Mouse (Mus musculus) CD8-positive naive resting alpha-beta T cell, adult 2 months (primary cell): ENCODE measurements around the gene Prph2.

ENCODE experiments used
- DNase-seq, 2 experiments: peaks; one replicate each; pipeline ENCODE4 v3.0.0; 2022; ENCODE audit warnings: low read depth in 2 of 2, low spot score in 2 of 2

Gene Prph2

GRCm38 (mm10) chr17:46890116-46890815, 20.0 kb upstream of the Prph2 start, which contains the start of gene Tbcc:
Gene Tbcc (plus strand): TSS chr17:46890684.
- DNase-seq = peak; percentile 93

GRCm38 (mm10) chr17:46890843-46891594, 19.2 kb upstream of the Prph2 start:
- peak in 1 of 2 experiments; percentile 25 for DNase-seq

GRCm38 (mm10) chr17:46895426-46895825, 14.8 kb upstream of the Prph2 start:
- DNase-seq = no peak

- DNase-seq = no peak
These were observed 12.9 kb upstream of the Prph2 start for GRCm38 (mm10) chr17:46897221-46897950.

GRCm38 (mm10) chr17:46900941-46901340, 9.3 kb upstream of the Prph2 start:
- DNase-seq = no peak

GRCm38 (mm10) chr17:46903876-46904490, 6.3 kb upstream of the Prph2 start:
- DNase-seq = peak; percentile 51 to 62

GRCm38 (mm10) chr17:46912331-46912730, 2.1 kb downstream of the Prph2 start:
- DNase-seq = no peak

- no peak for DNase-seq
These were observed 4.9 kb downstream of the Prph2 start for GRCm38 (mm10) chr17:46915129-46915528.

- DNase-seq = no peak
These were observed 8.7 kb downstream of the Prph2 start for GRCm38 (mm10) chr17:46918951-46919350.

GRCm38 (mm10) chr17:46920855-46921254, 10.6 kb downstream of the Prph2 start:
- no peak for DNase-seq

GRCm38 (mm10) chr17:46926192-46926591, 15.9 kb downstream of the Prph2 start:
- DNase-seq = no peak

- DNase-seq = no peak
These were observed 16.7 kb downstream of the Prph2 start for GRCm38 (mm10) chr17:46926941-46927340.

- DNase-seq = no peak
These were observed 17.5 kb downstream of the Prph2 start for GRCm38 (mm10) chr17:46927781-46928180.

GRCm38 (mm10) chr17:46929277-46929676, 19.0 kb downstream of the Prph2 start:
- no peak for DNase-seq

- DNase-seq = no peak
These were observed 19.6 kb downstream of the Prph2 start for GRCm38 (mm10) chr17:46929897-46930296.

GRCm38 (mm10) chr17:46932961-46933360, 22.7 kb downstream of the Prph2 start:
- no peak for DNase-seq

- peak in 1 of 2 experiments; percentile 36 for DNase-seq
These were observed 23.5 kb downstream of the Prph2 start for GRCm38 (mm10) chr17:46933557-46934348.

GRCm38 (mm10) chr17:46940461-46940860, 30.2 kb downstream of the Prph2 start:
- no peak for DNase-seq

GRCm38 (mm10) chr17:46942421-46942820, 32.2 kb downstream of the Prph2 start:
- no peak for DNase-seq

- no peak for DNase-seq
These were observed 36.0 kb downstream of the Prph2 start for GRCm38 (mm10) chr17:46946276-46946675.
